ENCODE assay signal across 8 mouse cellular contexts in the genomic region with DNA sequence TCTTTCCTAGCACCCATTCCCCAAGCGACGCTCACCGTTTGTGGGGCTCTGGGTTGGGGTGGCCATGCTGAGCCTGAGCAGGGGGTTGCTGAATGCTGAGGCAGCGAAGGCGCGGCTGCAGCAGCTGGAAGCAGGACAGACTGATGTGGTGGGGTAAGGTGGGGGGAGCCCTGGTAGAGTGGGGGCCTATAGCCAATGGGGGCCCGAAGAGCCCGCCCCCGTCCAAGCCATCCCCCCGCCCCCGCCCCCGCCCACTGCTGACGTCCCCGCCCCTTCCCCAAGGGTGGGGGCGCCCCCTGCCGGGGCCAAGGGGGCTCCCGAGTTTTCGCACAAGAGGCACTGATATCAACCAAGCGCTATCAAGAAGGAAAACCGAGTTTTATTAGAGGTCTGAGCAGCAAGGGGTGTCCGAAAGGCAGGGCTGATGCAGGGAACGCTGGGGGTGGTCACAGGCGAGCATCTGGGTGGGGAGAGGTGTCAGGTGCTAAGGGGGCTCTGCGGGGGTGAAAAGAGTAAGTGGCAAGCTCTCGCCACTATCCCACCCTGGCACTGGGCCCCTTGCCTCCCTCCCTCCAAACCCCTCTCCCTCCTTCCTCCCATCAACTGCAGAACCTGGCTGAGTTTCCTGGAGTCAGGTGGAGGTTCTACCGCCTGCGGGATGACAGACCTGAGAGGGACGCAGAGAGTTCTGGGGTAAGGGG. TPM values are rescaled to one million over a fixed set of nuclear protein-coding genes. Genes with fewer than 3 reads are reported as not detected.
DNase-seq lines count a peak whose midpoint lies in the region; ATAC-seq and TF ChIP-seq lines count a peak whose summit lies in the region.

Fxyd7 (minus strand) TSS at position 147 of the 701 bp plus-strand sequence.

- no peaks in the 10 kb centered on the region for H3K36me3 ChIP-seq in heart, embryonic 12.5 days
- H3K36me3 ChIP-seq in CH12.LX (replicated peaks in 1 of 2; ENCODE audit: control insufficient read depth in 1 of 2, insufficient read depth in 1 of 2, low read length in 1 of 2), result no peaks in the 10 kb centered on the region
- H3K36me3 ChIP-seq in embryonic facial prominence, embryonic 13.5 days, result no peaks in the 10 kb centered on the region
- H3K36me3 ChIP-seq in intestine, postnatal 0 days (ENCODE audit: control insufficient read depth, insufficient read depth), result no peaks in the 10 kb centered on the region
- no peaks in the 10 kb centered on the region for H3K36me3 ChIP-seq in midbrain, postnatal 0 days (ENCODE audit: insufficient read depth, low read length)

- WGBS in heart, embryonic 12.5 days, result 3% methylated on average over 27 of the region's 28 CpGs
- WGBS in embryonic facial prominence, embryonic 13.5 days, result 2% methylated on average over 26 of the region's 28 CpGs
- WGBS in intestine, postnatal 0 days, result 3% methylated on average over 28 of the region's 28 CpGs
- WGBS in midbrain, postnatal 0 days, result 3% methylated on average over 25 of the region's 28 CpGs

- H3K9me3 ChIP-seq in heart, embryonic 12.5 days (replicated peaks), result no peaks in the 10 kb centered on the region
- no peaks in the 10 kb centered on the region for H3K9me3 ChIP-seq in CH12.LX (replicated peaks; ENCODE audit: low read length)
- no peaks in the 10 kb centered on the region for H3K9me3 ChIP-seq in embryonic facial prominence, embryonic 13.5 days
- no peaks in the 10 kb centered on the region for H3K9me3 ChIP-seq in intestine, postnatal 0 days (ENCODE audit: control insufficient read depth)
- no peaks in the 10 kb centered on the region for H3K9me3 ChIP-seq in midbrain, postnatal 0 days (ENCODE audit: low read length)

- TF ChIP-seq CTCF in CH12.LX (conservative IDR thresholded peaks at IDR 0.05 in 1 of 2, IDR thresholded peaks at IDR 0.05 in 1 of 2; ENCODE audit: low read depth in 2 of 2, low read length in 2 of 2), result peak in 1 of 2 experiments; percentile 28; a peak in 1 of 4 replicates
- 0 out of 2 replicates have a peak, but pooled peaks have one; percentile 12 for TF ChIP-seq CTCF in intestine, postnatal 0 days (IDR thresholded peaks at IDR 0.05; ENCODE audit: low read depth)
- TF ChIP-seq CTCF in midbrain, postnatal 0 days (IDR thresholded peaks at IDR 0.05), result peak; percentile 30

- H3K27me3 ChIP-seq in heart, embryonic 12.5 days (replicated peaks), result peaks cover 53% of the 10 kb centered on the region
- H3K27me3 ChIP-seq in CH12.LX (replicated peaks), result peaks cover 71% of the 10 kb centered on the region
- H3K27me3 ChIP-seq in embryonic facial prominence, embryonic 13.5 days, result peaks cover 64% of the 10 kb centered on the region
- peaks cover 47% of the 10 kb centered on the region for H3K27me3 ChIP-seq in intestine, postnatal 0 days (replicated peaks; ENCODE audit: control insufficient read depth, insufficient read depth, low read length)
- H3K27me3 ChIP-seq in midbrain, postnatal 0 days (ENCODE audit: insufficient read depth, low read length), result peaks cover 14% of the 10 kb centered on the region

- H3K4me1 ChIP-seq in heart, embryonic 12.5 days (replicated peaks), result peaks cover 68% of the 10 kb centered on the region
- peaks cover 13 to 25% of the 10 kb centered on the region in 2 experiments for H3K4me1 ChIP-seq in CH12.LX (ENCODE audit: control insufficient read depth in 1 of 2, insufficient read depth in 2 of 2)
- peaks cover 70% of the 10 kb centered on the region for H3K4me1 ChIP-seq in embryonic facial prominence, embryonic 13.5 days
- no peaks in the 10 kb centered on the region for H3K4me1 ChIP-seq in intestine, postnatal 0 days (replicated peaks; ENCODE audit: control insufficient read depth, insufficient read depth, low read length)
- H3K4me1 ChIP-seq in midbrain, postnatal 0 days (ENCODE audit: insufficient read depth, low read length), result peaks cover 9% of the 10 kb centered on the region; the same call in 1 of the 2 replicates

- no peak for DNase-seq in heart, postnatal 25 days (ENCODE audit: low spot score)
- DNase-seq in CH12.LX (ENCODE audit: extremely low read depth), result no peak
- DNase-seq in midbrain, postnatal 0 days (ENCODE audit: low spot score), result peak; percentile 44
- DNase-seq in spleen, postnatal 36 days (ENCODE audit: low spot score in 2 of 2), result no peak
- no peak for DNase-seq in retina, postnatal 1 day

- peak within 1 kb of the TSS; percentile 75 for H3K4me2 ChIP-seq in heart, embryonic 12.5 days
- H3K4me2 ChIP-seq in CH12.LX (ENCODE audit: insufficient read depth, low read depth, poor library complexity, severe bottlenecking), result peak within 1 kb of the TSS; percentile 31
- peak within 1 kb of the TSS; percentile 61 for H3K4me2 ChIP-seq in embryonic facial prominence, embryonic 13.5 days
- H3K4me2 ChIP-seq in intestine, postnatal 0 days (replicated peaks; ENCODE audit: low read depth), result peak within 1 kb of the TSS; percentile 32
- H3K4me2 ChIP-seq in midbrain, postnatal 0 days (ENCODE audit: low read depth, low read length, poor library complexity, severe bottlenecking), result peak within 1 kb of the TSS; percentile 69

- no peak for TF ChIP-seq EP300 in CH12.LX (IDR thresholded peaks at IDR 0.05; ENCODE audit: low read length)

- no peak for TF ChIP-seq POLR2A in CH12.LX (IDR thresholded peaks at IDR 0.05; ENCODE audit: low read depth, low read length)

- dilution Hi-C loops in CH12.LX (cut with MboI; ENCODE audit: extremely low pct_ligation_motif_present, extremely low pct_unique_long_range_greater_than_20kb, low sequenced_read_pairs), result no loop called here

- no peak for ATAC-seq in heart, embryonic 12.5 days (ENCODE audit: insufficient number of reproducible peaks, low FRiP score)
- no peak for ATAC-seq in embryonic facial prominence, embryonic 13.5 days (ENCODE audit: insufficient number of reproducible peaks, insufficient read depth, low FRiP score, low TSS enrichment, low read depth)
- ATAC-seq in intestine, postnatal 0 days, result no peak
- ATAC-seq in midbrain, postnatal 0 days (ENCODE audit: low FRiP score), result peak; percentile 28; the same call in 1 of the 2 replicates

- peak within 1 kb of the TSS; percentile 58 for H3K9ac ChIP-seq in heart, embryonic 12.5 days
- H3K9ac ChIP-seq in CH12.LX (ENCODE audit: insufficient read depth, low read depth), result no peak within 1 kb of the TSS
- 0 out of 2 replicates have a peak within 1 kb of the TSS, but pooled peaks have one; percentile 32 for H3K9ac ChIP-seq in embryonic facial prominence, embryonic 13.5 days
- no peak within 1 kb of the TSS for H3K9ac ChIP-seq in intestine, postnatal 0 days (ENCODE audit: low read depth, low read length)
- peak within 1 kb of the TSS; percentile 67 for H3K9ac ChIP-seq in midbrain, postnatal 0 days (replicated peaks; ENCODE audit: low read length, poor library complexity, severe bottlenecking)

- in situ Hi-C loops in CH12.LX (cut with MboI; ENCODE audit: low pct_ligation_motif_present, low pct_unique_long_range_greater_than_20kb, low sequenced_read_pairs), result no loop called here

- intact Hi-C loops in heart, postnatal 25 days (cut with DNase I), result loop anchor here (5.0 kb wide), 1 partner anchor 79 kb away; the partner anchor contains the start of genes Fam187b and Lsr

- H3K79me2 ChIP-seq in CH12.LX (replicated peaks; ENCODE audit: control insufficient read depth, extremely low read depth, insufficient read depth, poor library complexity, severe bottlenecking), result no peaks in the 10 kb centered on the region

- H3K4me3 ChIP-seq in heart, embryonic 12.5 days, result peak within 1 kb of the TSS; percentile 42
- no peak within 1 kb of the TSS for H3K4me3 ChIP-seq in CH12.LX (replicated peaks in 1 of 3; ENCODE audit: low read depth in 2 of 3, low read length in 2 of 3, poor library complexity in 1 of 3)
- peak within 1 kb of the TSS; percentile 38 for H3K4me3 ChIP-seq in embryonic facial prominence, embryonic 13.5 days
- H3K4me3 ChIP-seq in intestine, postnatal 0 days (ENCODE audit: low read depth, low read length), result peak within 1 kb of the TSS; percentile 18
- H3K4me3 ChIP-seq in midbrain, postnatal 0 days (ENCODE audit: low read depth, low read length), result peak within 1 kb of the TSS; percentile 44

- no peak; the same call in 1 of the 2 replicates for TF ChIP-seq RAD21 in CH12.LX (IDR thresholded peaks at IDR 0.05; ENCODE audit: low read depth, low read length)

- no peak within 1 kb of the TSS for H3K27ac ChIP-seq in heart, embryonic 12.5 days (ENCODE audit: poor library complexity, severe bottlenecking)
- H3K27ac ChIP-seq in CH12.LX (ENCODE audit: insufficient read depth, low read depth), result no peak within 1 kb of the TSS
- H3K27ac ChIP-seq in embryonic facial prominence, embryonic 13.5 days, result no peak within 1 kb of the TSS
- no peak within 1 kb of the TSS for H3K27ac ChIP-seq in intestine, postnatal 0 days (ENCODE audit: low read depth, low read length)
- peak within 1 kb of the TSS; percentile 27 for H3K27ac ChIP-seq in midbrain, postnatal 0 days (ENCODE audit: low read depth, low read length)

TF ChIP-seq in CH12.LX, 34 proteins besides CTCF, POLR2A, EP300 and RAD21:
- TF ChIP-seq IRF4 (IDR thresholded peaks at IDR 0.05; ENCODE audit: low read depth, low read length), result no peak
- TF ChIP-seq ZKSCAN1 (IDR thresholded peaks at IDR 0.05; ENCODE audit: borderline replicate concordance, low read depth, low read length), result no peak
- TF ChIP-seq MAZ (IDR thresholded peaks at IDR 0.05; ENCODE audit: low read depth, low read length), result no peak
- no peak for TF ChIP-seq TBP (conservative IDR thresholded peaks at IDR 0.05; ENCODE audit: low read depth, low read length)
- TF ChIP-seq ZNF384 (IDR thresholded peaks at IDR 0.05; ENCODE audit: low read depth, low read length), result no peak
- TF ChIP-seq MXI1 (IDR thresholded peaks at IDR 0.05; ENCODE audit: low read depth, low read length), result no peak

RNA-seq across cellular contexts. Expression of gene Fxyd7, which starts in this region (rescaled TPM):
- polyA plus RNA-seq in heart, embryonic 12.5 days (2016; fragmentation: Nextera tagmentation; extraction: Ambion mirVana), result 1.4 and 1.7 TPM in 2 replicates
- total RNA-seq in heart, postnatal 25 days (2021), result 1 to 10 TPM in 1 of 2 experiments, under 1 TPM in 1; 0.70 to 1.3 TPM
- not detected in 2 replicates for total RNA-seq in CH12.LX (2012; rRNA removed)
- total RNA-seq in CH12.LX (2014; rRNA removed), result not detected in 2 replicates
- not detected in 2 replicates for polyA plus RNA-seq in CH12.LX (2012; ENCODE audit: insufficient read length, low read depth)
- polyA plus RNA-seq in embryonic facial prominence, embryonic 13.5 days (2015; fragmentation: Nextera tagmentation; extraction: Ambion mirVana), result 18.3 and 23.1 TPM in 2 replicates
- polyA plus RNA-seq in intestine, postnatal 0 days (2015; fragmentation: Nextera tagmentation; extraction: Ambion mirVana), result 15.2 and 16.2 TPM in 2 replicates
- 189 and 285 TPM in 2 replicates for total RNA-seq in midbrain, postnatal 0 days (2014; rRNA removed)
- 455 and 516 TPM in 2 replicates for polyA plus RNA-seq in midbrain, postnatal 0 days (2015; fragmentation: Nextera tagmentation; extraction: Ambion mirVana)

Comparison
In these comparisons a context has a peak if more than half of its experiments do, and no peak if none do; other contexts are left out.
1. RNA of gene Fxyd7 (total RNA-seq): 189 to 285 TPM in midbrain, postnatal 0 days; 0.70 to 1.3 TPM in heart, postnatal 25 days and not detected in CH12.LX; every median in the first group is over 10 times any median in the second.
2. RNA of gene Fxyd7 (polyA plus RNA-seq): 455 to 516 TPM in midbrain, postnatal 0 days; 18.3 to 23.1 TPM in embryonic facial prominence, embryonic 13.5 days, 15.2 to 16.2 TPM in intestine, postnatal 0 days, 1.4 to 1.7 TPM in heart, embryonic 12.5 days and not detected in CH12.LX; every median in the first group is over 10 times any median in the second.
3. H3K4me3 ChIP-seq: peak in heart, embryonic 12.5 days (single experiment), embryonic facial prominence, embryonic 13.5 days (single experiment), intestine, postnatal 0 days (single experiment) and midbrain, postnatal 0 days (single experiment); none in CH12.LX (0 of 3).
4. H3K9ac ChIP-seq: peak in heart, embryonic 12.5 days (single experiment), embryonic facial prominence, embryonic 13.5 days (single experiment) and midbrain, postnatal 0 days (single experiment); none in CH12.LX (single experiment) and intestine, postnatal 0 days (single experiment).
5. Peak in every context shown above with its lines, with median percentiles within 50 percentile points of each other: H3K4me2 ChIP-seq.